Mouse (Mus musculus) intestine, embryonic 16.5 days (tissue): Measurements from ENCODE around the gene Cfap97d2. TPM values are rescaled to one million over a fixed set of nuclear protein-coding genes. Genes with fewer than 3 reads are reported as not detected.

Source experiments
- ATAC-seq: fragments of 200-750 bp; cut with Nextera tagmentation; 2 replicates; pipeline ENCODE4 v1.8.0; 2017; ENCODE audit warnings: moderate TSS enrichment, moderate library complexity
- H3K27ac ChIP-seq: fragments of 300-500 bp; sonication (generic); 2 replicates; pipeline ENCODE4 v1.5.1; 2014; ENCODE audit warnings: mild to moderate bottlenecking, low read length
- H3K27me3 ChIP-seq: fragments of 300-500 bp; sonication (generic); replicated peaks from 2 replicates; pipeline ENCODE4 v1.6.1; 2014; ENCODE audit warnings: low read length, control low read depth, mixed read lengths; ENCODE audit not compliant: control insufficient read depth, insufficient read depth
- H3K36me3 ChIP-seq: fragments of 300-500 bp; sonication (generic); 2 replicates; pipeline ENCODE4 v1.6.1; 2014; ENCODE audit warnings: low read length, control low read depth; ENCODE audit not compliant: control insufficient read depth, insufficient read depth
- H3K4me1 ChIP-seq: fragments of 300-500 bp; sonication (generic); 2 replicates; pipeline ENCODE4 v1.6.1; 2014; ENCODE audit warnings: low read length, control low read depth, mixed read lengths; ENCODE audit not compliant: control insufficient read depth, insufficient read depth
- H3K4me2 ChIP-seq: fragments of 300-500 bp; sonication (generic); 2 replicates; pipeline ENCODE4 v1.6.1; 2014; ENCODE audit warnings: low read depth, low read length, control low read depth
- H3K4me3 ChIP-seq: fragments of 300-500 bp; sonication (generic); 2 replicates; pipeline ENCODE4 v1.5.1; 2014; ENCODE audit warnings: mild to moderate bottlenecking, low read length
- H3K9ac ChIP-seq: fragments of 300-500 bp; sonication (generic); 2 replicates; pipeline ENCODE4 v1.6.1; 2014; ENCODE audit warnings: low read depth, low read length
- H3K9me3 ChIP-seq: fragments of 300-500 bp; sonication (generic); 2 replicates; pipeline ENCODE4 v1.6.1; 2016; ENCODE audit warnings: low read length, control low read depth; ENCODE audit not compliant: control insufficient read depth
- WGBS: fragments of 180-500 bp; shearing (Covaris S2); extraction: QIAGEN DNeasy Blood & Tissue Kit; methylation state at CpG from one replicate; pipeline ENCODE4 v1.1.7; 2014; 5-methylcytosine and 5-hydroxymethylcytosine counted together
- polyA plus RNA-seq: library from polyadenylated mRNA; unstranded; fragments of >200 nt; fragmentation: Nextera tagmentation; extraction: Ambion mirVana; gene quantifications from 2 replicates; pipeline ENCODE4 v1.2.1, GENCODE M21; 2015

Gene Cfap97d2
- polyA plus RNA-seq, 1 experiment from 2014 or later = 0.18 TPM

DNA sequence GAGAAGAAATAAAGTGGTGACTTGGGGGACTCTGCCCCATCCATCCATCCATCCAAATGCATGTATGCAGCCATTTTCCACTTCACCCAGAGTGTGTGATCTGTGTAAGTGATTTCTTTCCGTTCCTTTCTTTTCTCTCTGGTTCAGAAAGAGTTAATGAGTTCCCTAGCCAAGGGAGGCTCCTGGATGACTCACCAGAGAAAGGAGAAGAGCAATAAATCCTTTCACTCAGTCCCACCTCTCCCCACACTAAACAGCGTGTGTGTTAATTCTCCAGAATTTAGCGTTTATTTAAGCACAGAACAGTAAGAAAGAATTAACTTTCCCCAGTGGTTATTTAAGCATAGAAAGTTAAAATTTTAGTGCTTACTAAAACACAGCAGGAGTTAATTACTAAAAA is 41.9 kb downstream of the Cfap97d2 start:
- H3K27me3 ChIP-seq = no peaks in the 10 kb centered on the region
- 0 out of 2 replicates have a peak, but pooled peaks cover 4% of the 10 kb centered on the region for H3K9me3 ChIP-seq
- H3K9ac ChIP-seq = no peak overlapping the region
- no peak overlapping the region for H3K4me2 ChIP-seq
- peaks cover 7% of the 10 kb centered on the region for H3K4me1 ChIP-seq
- H3K27ac ChIP-seq = no peak overlapping the region
- WGBS = 9% methylated on average over 3 of the region's 3 CpGs
- no peak overlapping the region for H3K4me3 ChIP-seq
- ATAC-seq = peak; percentile 74
- no peaks in the 10 kb centered on the region for H3K36me3 ChIP-seq

DNA sequence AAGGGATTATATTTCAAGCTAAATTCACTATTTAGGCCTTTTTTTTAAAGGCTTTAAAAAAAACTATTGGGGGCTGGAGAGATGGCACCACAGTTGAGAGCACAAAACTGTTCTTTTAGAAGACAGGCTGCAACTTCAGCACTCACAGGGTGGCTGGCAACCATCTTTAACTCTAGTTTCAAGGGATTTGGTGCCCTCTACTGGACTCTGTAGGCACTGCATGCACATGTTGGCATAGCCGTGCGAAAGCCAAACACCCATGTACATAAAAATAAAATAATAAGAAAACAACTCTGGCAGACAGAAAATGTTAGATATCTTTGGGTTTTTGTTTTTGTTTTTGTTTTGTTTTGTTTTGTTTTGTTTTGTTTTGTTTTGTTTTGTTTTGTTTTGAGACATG is 48.0 kb downstream of the Cfap97d2 start:
- 29% methylated on average over 2 of the region's 2 CpGs for WGBS
- Histone ChIP-seq H3K36me3 (no peaks in the 10 kb centered on the region), H3K4me3 (no peak overlapping the region), H3K4me2 (no peak overlapping the region), H3K9me3 (0 out of 2 replicates have a peak, but pooled peaks cover 4% of the 10 kb centered on the region), H3K9ac (no peak overlapping the region), H3K27ac (no peak overlapping the region), H3K27me3 (no peaks in the 10 kb centered on the region), H3K4me1 (peaks cover 7% of the 10 kb centered on the region; the same call in 1 of the 2 replicates)
- no peak for ATAC-seq

DNA sequence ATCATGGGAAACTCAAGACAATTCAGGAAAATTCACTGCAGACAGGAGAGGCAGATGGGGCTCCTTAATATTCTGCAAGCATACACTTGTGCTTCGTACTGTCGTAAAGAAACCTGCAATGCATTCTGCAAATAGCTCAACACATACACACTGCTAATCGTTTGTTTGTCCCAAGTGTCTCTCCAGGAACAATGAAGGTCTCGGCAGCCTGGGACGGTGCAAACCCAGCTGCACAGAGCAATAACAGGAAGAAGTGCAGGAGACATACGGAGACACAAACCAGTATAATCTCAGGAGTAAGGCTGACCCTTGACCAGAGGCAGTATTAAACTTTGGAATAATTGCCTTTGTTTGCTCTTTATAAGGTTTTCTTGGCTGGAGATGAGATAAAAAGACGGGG is 50.8 kb downstream of the Cfap97d2 start:
- Histone ChIP-seq H3K9ac (no peak overlapping the region), H3K27me3 (no peaks in the 10 kb centered on the region), H3K4me1 (peaks cover 16% of the 10 kb centered on the region; the same call in 1 of the 2 replicates), H3K27ac (no peak overlapping the region), H3K36me3 (peaks cover 6% of the 10 kb centered on the region; the same call in 1 of the 2 replicates), H3K4me3 (no peak overlapping the region), H3K9me3 (no peaks in the 10 kb centered on the region), H3K4me2 (no peak overlapping the region)
- WGBS = 45% methylated on average over 7 of the region's 7 CpGs
- peak; percentile 52 for ATAC-seq

DNA sequence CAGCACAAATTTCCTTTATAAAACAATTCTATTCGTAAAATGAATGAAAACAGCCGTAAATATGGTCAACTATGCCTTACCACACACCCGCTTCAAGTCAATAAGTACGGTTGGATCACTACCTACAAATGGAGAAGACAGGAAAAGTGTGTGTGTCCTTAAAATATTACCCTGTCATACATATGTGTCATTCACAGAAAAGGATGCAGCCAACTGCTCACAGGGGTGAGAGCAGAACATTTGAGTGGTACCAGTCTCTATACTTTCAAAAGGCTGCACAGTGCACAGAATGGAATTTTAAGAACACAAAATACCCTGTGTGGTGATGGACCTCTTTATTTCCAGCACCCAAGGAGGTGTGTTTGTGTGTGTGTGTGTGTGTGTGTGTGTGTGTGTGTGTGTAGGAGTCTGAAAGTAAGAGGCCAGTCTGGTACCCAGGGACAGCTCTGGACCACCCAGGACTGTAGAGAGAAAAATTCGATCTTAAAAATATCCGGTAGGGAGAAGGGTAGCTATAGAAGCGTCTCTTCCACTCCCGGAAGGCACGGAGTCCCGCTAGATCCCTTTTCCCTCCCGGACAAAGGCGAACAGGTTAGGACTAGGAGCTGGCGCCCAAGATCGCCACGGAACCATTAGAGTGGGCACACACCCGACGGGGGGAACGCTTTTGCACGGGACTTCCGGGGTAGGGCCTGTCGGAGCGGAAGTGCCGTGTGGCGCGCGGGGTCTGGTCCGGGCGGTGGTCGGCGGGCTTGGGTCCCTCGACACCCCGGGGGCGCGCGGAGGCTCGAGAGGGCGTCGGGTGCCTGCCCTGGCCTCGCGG is 51.5 kb downstream of the Cfap97d2 start, which contains the start of gene Cdc16:
TSS of gene Cdc16 (plus strand) at position 695 of the 823 bp plus-strand sequence.
- H3K4me2 ChIP-seq = peak within 1 kb of the TSS; percentile 73
- peaks cover 6% of the 10 kb centered on the region; the same call in 1 of the 2 replicates for H3K36me3 ChIP-seq
- 6% methylated on average over 40 of the region's 40 CpGs for WGBS
- ATAC-seq = peak; percentile 90
- H3K9me3 ChIP-seq = no peaks in the 10 kb centered on the region
- peak within 1 kb of the TSS; percentile 90 for H3K27ac ChIP-seq
- H3K4me1 ChIP-seq = peaks cover 16% of the 10 kb centered on the region; the same call in 1 of the 2 replicates
- H3K9ac ChIP-seq = peak within 1 kb of the TSS; percentile 100
- peak within 1 kb of the TSS; percentile 98 for H3K4me3 ChIP-seq
- H3K27me3 ChIP-seq = no peaks in the 10 kb centered on the region

DNA sequence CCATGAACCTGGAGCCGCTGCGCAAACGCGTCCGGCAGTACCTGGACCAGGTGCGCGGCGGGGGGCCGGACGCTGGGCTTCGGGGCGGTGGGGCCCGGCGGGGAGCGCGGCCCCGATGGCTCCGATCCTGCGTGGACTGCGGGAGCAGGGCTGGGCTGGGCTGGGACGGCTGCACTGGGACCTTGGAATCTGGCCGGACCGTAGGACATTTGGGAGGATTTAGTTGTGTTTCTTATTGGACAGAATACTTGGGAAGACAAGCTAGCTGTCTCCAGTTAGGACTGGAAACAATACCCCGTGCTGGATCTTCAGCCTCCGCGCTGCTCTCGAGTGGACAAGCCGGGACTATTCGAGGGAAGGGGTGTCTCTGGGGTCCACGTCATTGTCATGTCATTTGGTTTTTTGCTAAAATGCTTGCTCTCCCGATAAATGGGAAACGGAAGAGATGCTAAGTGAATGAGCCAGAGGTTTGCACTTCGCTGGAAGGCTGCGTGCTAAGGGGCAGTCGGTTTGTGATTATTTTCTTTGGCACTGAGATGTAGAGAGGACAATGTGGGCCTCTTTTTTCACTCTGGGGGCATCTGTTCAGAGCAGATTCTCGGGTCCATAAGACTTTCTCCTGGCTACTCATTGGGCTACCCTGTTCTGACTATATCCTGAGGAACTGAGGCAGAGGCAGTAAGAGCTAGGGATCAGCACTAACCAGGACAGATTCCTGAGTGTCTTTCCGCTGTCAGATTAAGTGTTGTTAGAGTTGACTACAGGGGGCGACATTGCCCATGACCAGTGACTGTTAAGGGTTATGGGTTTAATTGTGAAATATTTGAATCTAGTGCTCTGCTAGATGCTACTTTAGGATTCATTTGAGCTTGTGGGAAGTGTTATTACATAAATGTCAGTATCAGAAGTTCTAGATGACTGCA is 52.4 kb downstream of the Cfap97d2 start:
- peak; percentile 73 for ATAC-seq
- Histone ChIP-seq H3K4me2 (peak overlapping the region; percentile 73), H3K27me3 (no peaks in the 10 kb centered on the region), H3K27ac (peak overlapping the region; percentile 90), H3K9me3 (no peaks in the 10 kb centered on the region), H3K4me3 (peak overlapping the region; percentile 98), H3K4me1 (peaks cover 16% of the 10 kb centered on the region; the same call in 1 of the 2 replicates), H3K36me3 (peaks cover 6% of the 10 kb centered on the region; the same call in 1 of the 2 replicates), H3K9ac (peak overlapping the region; percentile 100)
- WGBS = under 1% methylated on average over 38 of the region's 38 CpGs

DNA sequence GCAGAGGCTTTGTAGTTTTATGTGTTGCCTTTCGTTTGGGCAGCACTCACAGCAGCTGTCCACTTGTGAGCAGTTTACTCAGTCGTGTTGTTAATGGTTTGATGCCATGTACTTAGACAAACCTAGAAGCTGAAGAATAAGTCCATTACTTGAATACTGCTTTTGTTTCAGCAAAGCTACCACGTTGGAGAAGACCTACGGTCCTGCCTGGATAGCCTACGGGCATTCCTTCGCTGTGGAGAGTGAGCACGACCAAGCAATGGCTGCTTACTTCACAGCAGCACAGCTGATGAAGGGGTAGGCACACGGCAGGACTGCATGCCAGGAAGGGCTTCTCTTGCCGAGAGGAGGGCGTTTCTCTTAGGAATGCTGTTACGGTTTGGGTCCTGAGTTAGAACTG is 63.5 kb downstream of the Cfap97d2 start:
- no peak overlapping the region for H3K4me3 ChIP-seq

DNA sequence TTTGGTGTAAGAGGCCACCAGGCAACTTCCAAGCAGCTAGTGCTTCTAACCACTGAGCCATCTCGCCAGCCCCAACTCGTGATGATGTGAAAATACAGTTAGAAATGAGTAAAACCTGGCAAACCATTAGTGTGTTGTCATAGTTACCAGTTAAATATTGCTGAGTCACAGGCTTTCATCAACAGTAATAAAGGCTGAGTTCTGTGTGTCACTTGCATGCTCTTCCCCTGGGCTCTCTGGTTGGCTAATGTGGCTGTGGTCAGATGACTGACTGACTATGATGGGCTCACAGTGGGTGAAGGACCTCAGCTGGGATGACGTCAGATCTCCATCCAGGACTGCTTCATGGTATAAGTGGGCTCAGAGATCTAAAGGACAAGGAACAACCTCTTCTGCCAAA is 74.8 kb downstream of the Cfap97d2 start:
- no peak overlapping the region for H3K27ac ChIP-seq
- peaks cover 8% of the 10 kb centered on the region; the same call in 1 of the 2 replicates for H3K4me1 ChIP-seq
- no peak overlapping the region for H3K9ac ChIP-seq
- H3K27me3 ChIP-seq = no peaks in the 10 kb centered on the region
- no peak overlapping the region for H3K4me3 ChIP-seq
- peaks cover 7% of the 10 kb centered on the region; the same call in 1 of the 2 replicates for H3K36me3 ChIP-seq
- WGBS = 80% methylated on average over 3 of the region's 3 CpGs
- no peak for ATAC-seq
- no peaks in the 10 kb centered on the region for H3K9me3 ChIP-seq
- H3K4me2 ChIP-seq = no peak overlapping the region

More for the DNA sequence above, 63.5 kb downstream of the Cfap97d2 start:
- no peak overlapping the region for H3K4me2 ChIP-seq
- H3K9me3 ChIP-seq = no peaks in the 10 kb centered on the region
- no peaks in the 10 kb centered on the region for H3K4me1 ChIP-seq
- ATAC-seq = no peak
- WGBS = 87% methylated on average over 11 of the region's 11 CpGs
- H3K27ac ChIP-seq = no peak overlapping the region
- no peaks in the 10 kb centered on the region for H3K27me3 ChIP-seq
- H3K9ac ChIP-seq = no peak overlapping the region
- H3K36me3 ChIP-seq = peaks cover 33% of the 10 kb centered on the region

DNA sequence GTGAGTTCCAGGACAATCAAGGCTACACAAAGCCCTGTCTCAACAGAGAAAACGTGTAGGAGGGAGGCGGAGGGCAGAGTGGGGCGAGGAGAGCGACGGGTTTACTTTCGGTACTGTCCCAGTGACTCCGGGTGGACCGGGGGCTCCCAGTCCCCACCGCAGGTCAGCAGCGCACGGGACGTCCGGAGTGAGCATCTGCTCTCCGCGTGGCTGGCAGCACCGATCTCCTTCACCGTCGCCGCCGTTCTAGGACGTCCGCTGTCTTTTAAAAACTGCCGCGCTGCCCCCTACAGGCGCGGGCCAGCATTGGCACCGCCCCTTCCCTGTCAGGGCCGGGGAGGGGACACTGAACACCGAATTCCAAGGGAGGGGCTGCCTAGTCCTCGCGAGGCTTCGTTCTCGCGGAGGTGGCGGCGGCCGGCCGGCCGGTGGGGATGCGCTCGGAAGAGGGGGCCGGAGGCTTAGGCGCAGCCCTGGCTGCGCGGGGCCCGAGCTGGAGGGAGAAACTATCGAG is 79.6 kb downstream of the Cfap97d2 start, which contains the start of gene Upf3a:
TSS of gene Upf3a (plus strand) at position 366 of the 514 bp plus-strand sequence.
- peaks cover 12% of the 10 kb centered on the region for H3K4me1 ChIP-seq
- WGBS = under 1% methylated on average over 45 of the region's 47 CpGs

More for the DNA sequence above, 79.6 kb downstream of the Cfap97d2 start, which contains the start of gene Upf3a:
- Histone ChIP-seq H3K4me3 (peak within 1 kb of the TSS; percentile 78), H3K27ac (peak within 1 kb of the TSS; percentile 98), H3K9me3 (no peaks in the 10 kb centered on the region), H3K27me3 (no peaks in the 10 kb centered on the region), H3K36me3 (peaks cover 7% of the 10 kb centered on the region), H3K9ac (peak within 1 kb of the TSS; percentile 96), H3K4me2 (peak within 1 kb of the TSS; percentile 89)
- peak; percentile 97 for ATAC-seq
